Mouse (Mus musculus) embryonic facial prominence, embryonic 10.5 days (tissue): ENCODE results near the gene Pld2. TPM values are rescaled to one million over a fixed set of nuclear protein-coding genes. Genes with fewer than 3 reads are reported as not detected.

Source experiments
- DNase-seq: peaks from one replicate; pipeline ENCODE4 v3.0.0-alpha.2; 2017; ENCODE audit warnings: low spot score
- H3K27ac ChIP-seq: fragments of 300-500 bp; sonication (generic); replicated peaks from 2 replicates; pipeline ENCODE4 v1.5.1; 2016; ENCODE audit warnings: mild to moderate bottlenecking
- H3K27me3 ChIP-seq: fragments of 300-500 bp; sonication (generic); replicated peaks from 2 replicates; pipeline ENCODE4 v1.6.1; 2016; ENCODE audit warnings: low read depth, mild to moderate bottlenecking; ENCODE audit not compliant: poor library complexity, severe bottlenecking
- H3K36me3 ChIP-seq: fragments of 300-500 bp; sonication (generic); replicated peaks from 2 replicates; pipeline ENCODE4 v1.6.1; 2016; ENCODE audit warnings: mild to moderate bottlenecking, moderate library complexity
- H3K4me1 ChIP-seq: fragments of 300-500 bp; sonication (generic); 2 replicates; pipeline ENCODE4 v1.6.1; 2016
- H3K4me3 ChIP-seq: fragments of 300-500 bp; sonication (generic); 2 replicates; pipeline ENCODE4 v1.5.1; 2016; ENCODE audit warnings: mild to moderate bottlenecking, moderate library complexity
- H3K9me3 ChIP-seq: fragments of 300-500 bp; sonication (generic); 2 replicates; pipeline ENCODE4 v1.6.1; 2016; ENCODE audit warnings: mild to moderate bottlenecking
- WGBS: fragments of 180-500 bp; shearing (Covaris S2); methylation state at CpG from one replicate; pipeline ENCODE4 v1.1.7; 2016; 5-methylcytosine and 5-hydroxymethylcytosine counted together
- polyA plus RNA-seq: library from polyadenylated mRNA; unstranded; fragments of >200 nt; fragmentation: Nextera tagmentation; extraction: Ambion mirVana; gene quantifications from 2 replicates; pipeline ENCODE4 v1.2.1, GENCODE M21; 2016

The Pld2 gene
- polyA plus RNA-seq, 1 experiment from 2014 or later = 3.7 TPM

GRCm38 (mm10) chr11:70605024-70605566, 65.2 kb downstream of the Pld2 start:
- H3K4me1 ChIP-seq = no peaks in the 10 kb centered on the region
- 65% methylated on average over 14 of the region's 14 CpGs for WGBS
- H3K4me3 ChIP-seq = no peak overlapping the region
- H3K9me3 ChIP-seq = no peaks in the 10 kb centered on the region
- H3K27me3 ChIP-seq = no peaks in the 10 kb centered on the region
- H3K27ac ChIP-seq = no peak overlapping the region
- peak; percentile 73 for DNase-seq
- H3K36me3 ChIP-seq = peaks cover 96% of the 10 kb centered on the region

DNA sequence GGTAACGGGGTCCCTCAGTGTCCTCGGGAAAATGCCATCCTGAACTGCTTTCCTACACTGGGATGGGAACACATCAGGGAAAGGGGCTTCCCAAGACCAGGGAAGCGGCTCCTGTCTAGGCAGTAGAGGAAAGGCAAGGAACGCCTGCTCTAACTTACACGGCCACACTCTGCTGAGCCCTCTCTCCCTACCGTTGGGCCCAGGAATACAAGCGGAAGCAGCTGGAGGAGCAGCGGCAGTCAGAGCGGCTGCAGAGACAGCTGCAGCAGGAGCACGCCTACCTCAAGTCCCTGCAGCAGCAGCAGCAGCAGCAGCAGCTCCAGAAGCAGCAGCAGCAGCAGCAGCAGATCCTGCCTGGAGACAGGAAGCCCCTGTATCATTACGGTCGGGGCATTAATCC, 66.9 kb downstream of the Pld2 start:
- H3K27me3 ChIP-seq = no peaks in the 10 kb centered on the region
- no peaks in the 10 kb centered on the region for H3K4me1 ChIP-seq
- H3K27ac ChIP-seq = no peak overlapping the region
- DNase-seq = no peak
- 71% methylated on average over 12 of the region's 12 CpGs for WGBS
- H3K9me3 ChIP-seq = no peaks in the 10 kb centered on the region
- no peak overlapping the region for H3K4me3 ChIP-seq
- peaks cover 100% of the 10 kb centered on the region for H3K36me3 ChIP-seq

DNA sequence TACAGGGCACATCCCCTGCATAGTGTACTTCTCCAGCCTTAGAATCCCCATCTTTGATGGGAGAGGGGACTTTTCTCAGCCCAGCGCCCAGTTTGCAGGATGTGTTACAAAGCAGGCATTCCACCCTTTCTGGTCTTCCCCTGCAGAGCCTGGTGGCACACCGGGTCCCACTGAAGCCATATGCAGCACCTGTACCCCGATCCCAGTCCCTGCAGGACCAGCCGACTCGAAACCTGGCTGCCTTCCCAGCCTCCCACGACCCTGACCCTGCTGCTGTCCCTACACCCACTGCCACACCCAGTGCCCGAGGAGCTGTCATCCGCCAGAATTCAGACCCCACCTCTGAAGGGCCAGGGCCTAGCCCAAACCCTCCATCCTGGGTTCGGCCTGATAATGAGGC, 67.7 kb downstream of the Pld2 start:
- Histone ChIP-seq H3K27me3 (no peaks in the 10 kb centered on the region), H3K27ac (no peak overlapping the region), H3K4me3 (no peak overlapping the region), H3K9me3 (no peaks in the 10 kb centered on the region), H3K4me1 (no peaks in the 10 kb centered on the region), H3K36me3 (peaks cover 100% of the 10 kb centered on the region)
- DNase-seq = no peak
- 91% methylated on average over 9 of the region's 9 CpGs for WGBS

Other genes starting within 250 kb of the Pld2 start
- not detected in 2 replicates for gene Alox12e, start 217.4 kb upstream of the Pld2 start, polyA plus RNA-seq
- 0.11 and 0.29 TPM in 2 replicates for gene Alox15, start 188.0 kb upstream of the Pld2 start, polyA plus RNA-seq
- gene Pelp1, start 130.0 kb upstream of the Pld2 start, polyA plus RNA-seq = 60.7 and 62.0 TPM in 2 replicates
- 28.4 and 29.4 TPM in 2 replicates for gene Arrb2, start 107.4 kb upstream of the Pld2 start, polyA plus RNA-seq
- gene Med11, start 88.1 kb upstream of the Pld2 start, polyA plus RNA-seq = 44.1 TPM in 2 replicates
- 0.16 and 0.45 TPM in 2 replicates for gene Zmynd15, start 80.6 kb upstream of the Pld2 start, polyA plus RNA-seq
- 0.39 and 0.65 TPM in 2 replicates for gene Cxcl16, start 80.1 kb upstream of the Pld2 start, polyA plus RNA-seq
- gene Tm4sf5, start 34.8 kb upstream of the Pld2 start, polyA plus RNA-seq = 0.35 and 0.77 TPM in 2 replicates
- not detected in 2 replicates for gene Vmo1, start 25.4 kb upstream of the Pld2 start, polyA plus RNA-seq
- 0.43 and 0.44 TPM in 2 replicates for gene Gltpd2, start 20.9 kb upstream of the Pld2 start, polyA plus RNA-seq
- gene Psmb6, start 14.7 kb upstream of the Pld2 start, polyA plus RNA-seq = 1,123 and 1,132 TPM in 2 replicates
- gene Gm40193, start 7.1 kb upstream of the Pld2 start, polyA plus RNA-seq = not detected in 2 replicates
- 14.6 and 15.2 TPM in 2 replicates for gene Mink1, start 22.8 kb downstream of the Pld2 start, polyA plus RNA-seq
- not detected in 2 replicates for gene 4930544D05Rik, start 75.8 kb downstream of the Pld2 start, polyA plus RNA-seq
- gene Chrne, start 79.2 kb downstream of the Pld2 start, polyA plus RNA-seq = not detected in 2 replicates
- 0.26 and 0.76 TPM in 2 replicates for gene Gp1ba, start 99.1 kb downstream of the Pld2 start, polyA plus RNA-seq
- 89.7 and 91.9 TPM in 2 replicates for gene Rnf167, start 107.2 kb downstream of the Pld2 start, polyA plus RNA-seq
- gene Slc25a11, start 107.4 kb downstream of the Pld2 start, polyA plus RNA-seq = 135 and 137 TPM in 2 replicates
- gene Pfn1, start 114.6 kb downstream of the Pld2 start, polyA plus RNA-seq = 2,153 and 2,165 TPM in 2 replicates
- 72.9 and 88.4 TPM in 2 replicates for gene Eno3, start 117.1 kb downstream of the Pld2 start, polyA plus RNA-seq
- gene Spag7, start 129.4 kb downstream of the Pld2 start, polyA plus RNA-seq = 181 and 185 TPM in 2 replicates
- 10.5 and 10.9 TPM in 2 replicates for gene Camta2, start 148.0 kb downstream of the Pld2 start, polyA plus RNA-seq
- gene Inca1, start 160.1 kb downstream of the Pld2 start, polyA plus RNA-seq = 0.69 and 0.99 TPM in 2 replicates
- gene Kif1c, start 160.5 kb downstream of the Pld2 start, polyA plus RNA-seq = 1.6 and 2.0 TPM in 2 replicates
- gene Zfp3, start 224.1 kb downstream of the Pld2 start, polyA plus RNA-seq = 4.7 and 5.7 TPM in 2 replicates